Mouse (Mus musculus) lung, adult 10 weeks (tissue): ENCODE data around the gene Tjp1. TPM values are rescaled to one million over a fixed set of nuclear protein-coding genes. Genes with fewer than 3 reads are reported as not detected.

Source experiments
- polyA plus RNA-seq: library from polyadenylated mRNA; stranded (reverse); fragments of 350-450 nt; fragmentation: Illumina TruSeq; extraction: RNeasy Lipid Tissue Mini Kit (QIAGEN cat#74804); gene quantifications from one replicate; pipeline ENCODE4 v1.2.3, GENCODE M21; 2014; ENCODE audit warnings: low read depth, low replicate concordance; ENCODE audit not compliant: insufficient read depth

Gene Tjp1
- 41.9 TPM for polyA plus RNA-seq

DNA sequence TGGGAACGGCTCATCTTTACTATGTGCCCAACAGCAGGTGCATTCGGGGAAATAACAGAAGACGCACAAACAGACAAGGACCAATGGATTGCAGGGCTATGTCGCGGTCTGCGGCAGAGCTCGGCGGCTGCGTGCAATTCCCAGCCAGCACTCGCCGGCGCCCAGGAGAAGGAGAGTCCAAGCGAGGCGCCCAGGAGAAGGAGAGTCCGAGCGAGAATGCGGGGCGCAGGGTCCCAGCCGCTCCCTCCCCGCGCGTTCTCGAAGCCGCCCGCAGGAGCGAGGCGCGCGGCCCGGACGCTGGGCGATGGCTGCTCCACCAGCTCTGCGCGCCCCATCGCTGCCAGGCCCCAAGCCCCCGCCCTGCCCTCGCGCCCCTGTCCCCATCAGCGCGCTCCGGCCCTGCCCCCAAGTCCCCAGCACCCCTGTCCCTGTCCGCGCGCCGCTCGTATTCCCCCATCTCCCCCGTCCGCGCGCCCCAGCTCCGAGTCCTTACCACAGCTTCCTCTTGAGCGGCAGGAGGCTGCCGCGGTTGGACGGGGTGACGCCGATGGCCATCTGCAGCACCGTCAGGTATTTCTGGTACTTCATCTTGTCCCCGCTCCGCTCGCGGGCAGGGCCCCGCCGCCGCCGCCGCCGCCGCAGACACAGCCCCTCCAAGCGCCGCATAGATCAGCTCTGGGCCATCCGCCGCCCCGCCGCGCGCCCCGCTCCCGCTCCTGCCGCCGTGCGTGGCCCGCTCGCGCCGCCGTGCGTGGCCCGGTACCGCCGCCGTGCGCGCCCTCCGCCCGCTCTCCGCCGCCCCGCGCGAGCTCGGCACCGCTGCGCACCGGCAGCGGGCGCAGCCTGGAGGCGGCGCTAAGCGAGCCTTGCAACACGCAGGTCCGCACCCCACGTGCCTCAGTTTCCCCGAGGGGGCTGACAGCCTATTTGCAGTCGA, at the start of gene Tjp1:
Gene Tjp1 (minus strand): TSS at position 711 of the 937 bp plus-strand sequence.

Other genes starting within 250 kb of the Tjp1 start
- gene Tarsl2, start 117.1 kb upstream of the Tjp1 start, polyA plus RNA-seq, result 2.7 TPM
- 55.3 TPM for gene Tm2d3, start 163.4 kb upstream of the Tjp1 start, polyA plus RNA-seq